Mouse (Mus musculus) heart, embryonic 14.5 days (tissue): ENCODE results near the gene Hibch. TPM values are rescaled to one million over a fixed set of nuclear protein-coding genes. Genes with fewer than 3 reads are reported as not detected.

Source experiments
- ATAC-seq: fragments of 200-750 bp; cut with Nextera tagmentation; 2 replicates; pipeline ENCODE4 v1.8.0; 2017; ENCODE audit warnings: low read depth, moderate TSS enrichment; ENCODE audit not compliant: insufficient number of reproducible peaks, insufficient read depth, low FRiP score
- H3K27ac ChIP-seq, 2 experiments: fragments of 200-500 bp in 1 of 2; fragments of 300-500 bp in 1 of 2; sonication (generic) in 1 of 2; replicated peaks in 1 of 2; 2 replicates each; pipeline ENCODE4 v1.5.1; 2012 to 2014; ENCODE audit warnings: low read depth in 2 of 2, low read length in 2 of 2, control low read depth in 1 of 2, mild to moderate bottlenecking in 1 of 2, mixed read lengths in 1 of 2; ENCODE audit not compliant: control insufficient read depth in 1 of 2, insufficient read depth in 1 of 2
- H3K27me3 ChIP-seq: fragments of 300-500 bp; sonication (generic); 2 replicates; pipeline ENCODE4 v1.6.1; 2014; ENCODE audit warnings: mild to moderate bottlenecking, low read length, control low read depth; ENCODE audit not compliant: control insufficient read depth, insufficient read depth
- H3K36me3 ChIP-seq: fragments of 300-500 bp; sonication (generic); 2 replicates; pipeline ENCODE4 v1.6.1; 2014; ENCODE audit warnings: mild to moderate bottlenecking, control low read depth, low read length, mixed read lengths; ENCODE audit not compliant: control insufficient read depth, insufficient read depth
- H3K4me1 ChIP-seq, 2 experiments: fragments of 200-500 bp in 1 of 2; fragments of 300-500 bp in 1 of 2; sonication (generic) in 1 of 2; 2 replicates each; pipeline ENCODE4 v1.6.1; 2012 to 2014; ENCODE audit warnings: low read length in 2 of 2, control low read depth in 1 of 2, mixed read lengths in 1 of 2; ENCODE audit not compliant: control insufficient read depth in 2 of 2, insufficient read depth in 2 of 2
- H3K4me2 ChIP-seq: fragments of 300-500 bp; sonication (generic); 2 replicates; pipeline ENCODE4 v1.6.1; 2014; ENCODE audit warnings: mild to moderate bottlenecking, low read length
- H3K4me3 ChIP-seq, 2 experiments: fragments of 200-500 bp in 1 of 2; fragments of 300-500 bp in 1 of 2; sonication (generic) in 1 of 2; 2 replicates each; pipeline ENCODE4 v1.5.1; 2012 to 2014; ENCODE audit warnings: low read length in 2 of 2, mild to moderate bottlenecking in 2 of 2, control low read depth in 1 of 2, low read depth in 1 of 2, moderate library complexity in 1 of 2; ENCODE audit not compliant: control insufficient read depth in 1 of 2, insufficient read depth in 1 of 2
- H3K9ac ChIP-seq: fragments of 300-500 bp; sonication (generic); 2 replicates; pipeline ENCODE4 v1.6.1; 2014; ENCODE audit warnings: mild to moderate bottlenecking, low read length
- H3K9me3 ChIP-seq: fragments of 300-500 bp; sonication (generic); 2 replicates; pipeline ENCODE4 v1.6.1; 2016; ENCODE audit warnings: low read length, control low read depth; ENCODE audit not compliant: control insufficient read depth
- WGBS: fragments of 180-500 bp; shearing (Covaris S2); extraction: QIAGEN DNeasy Blood & Tissue Kit; methylation state at CpG from one replicate; pipeline ENCODE4 v1.1.7; 2014; 5-methylcytosine and 5-hydroxymethylcytosine counted together
- polyA plus RNA-seq: library from polyadenylated mRNA; unstranded; fragments of >200 nt; fragmentation: Nextera tagmentation; extraction: Ambion mirVana; gene quantifications from 2 replicates; pipeline ENCODE4 v1.2.1, GENCODE M21; 2014

Hibch gene
- polyA plus RNA-seq, 1 experiment from 2014 or later: 33.0 TPM

DNA sequence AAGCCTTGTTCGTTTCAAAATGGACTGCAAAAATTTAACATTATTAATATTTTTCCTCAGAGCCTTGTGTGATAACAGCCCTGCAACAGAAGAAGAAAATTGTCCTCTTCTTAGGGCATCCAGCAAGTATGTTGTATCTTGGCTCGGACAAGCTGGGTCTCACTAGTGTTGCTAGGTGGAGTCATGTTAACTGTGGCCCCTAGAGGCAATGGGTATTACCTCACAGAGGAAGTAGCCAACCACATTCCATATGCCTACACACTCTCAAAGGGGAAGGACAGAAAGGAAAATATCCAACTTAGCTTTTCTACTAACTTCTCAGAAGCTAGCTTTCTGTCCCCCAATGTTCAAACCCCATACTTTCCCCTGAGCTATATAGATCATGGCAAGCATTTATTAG lies 118.4 kb downstream of the Hibch start:
- H3K9ac ChIP-seq: no peak overlapping the region
- no peaks in the 10 kb centered on the region for H3K4me1 ChIP-seq
- no peak overlapping the region for H3K27ac ChIP-seq
- no peak overlapping the region for H3K4me2 ChIP-seq
- no peak for ATAC-seq
- H3K27me3 ChIP-seq: no peaks in the 10 kb centered on the region
- no peak overlapping the region for H3K4me3 ChIP-seq
- H3K9me3 ChIP-seq: no peaks in the 10 kb centered on the region
- no peaks in the 10 kb centered on the region for H3K36me3 ChIP-seq
- 66% methylated on average over 2 of the region's 2 CpGs for WGBS

DNA sequence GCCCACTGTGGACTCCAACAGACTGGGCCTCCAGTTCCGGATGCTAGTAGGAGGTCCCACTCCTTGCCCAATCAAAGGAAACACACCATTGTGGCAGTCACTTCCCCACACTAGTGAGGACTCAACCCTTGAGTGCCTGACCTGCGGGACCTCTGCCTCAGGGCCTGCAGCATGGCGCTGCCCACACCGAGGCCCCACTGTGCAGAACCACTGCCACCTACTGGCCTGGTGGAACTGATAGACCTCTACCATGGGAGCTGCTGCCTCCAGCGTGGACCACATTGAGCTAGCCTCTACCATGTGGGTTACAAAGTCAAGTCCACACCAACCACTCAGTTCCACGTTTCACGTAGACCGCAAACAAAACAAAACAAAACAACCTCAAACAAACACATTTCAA lies 119.9 kb downstream of the Hibch start:
- Histone ChIP-seq H3K36me3 (no peaks in the 10 kb centered on the region), H3K27me3 (no peaks in the 10 kb centered on the region), H3K9ac (no peak overlapping the region), H3K9me3 (no peaks in the 10 kb centered on the region), H3K4me3 (no peak overlapping the region), H3K27ac (no peak overlapping the region), H3K4me1 (no peaks in the 10 kb centered on the region), H3K4me2 (no peak overlapping the region)
- WGBS: 69% methylated on average over 8 of the region's 8 CpGs
- ATAC-seq: no peak

Other genes with a start within 250 kb of the Hibch start
- 5.6 and 6.3 TPM in 2 replicates for gene Nemp2, start 214.2 kb upstream of the Hibch start, polyA plus RNA-seq
- gene Mfsd6, start 117.5 kb upstream of the Hibch start, polyA plus RNA-seq: 5.3 and 5.7 TPM in 2 replicates
- 13.7 and 14.4 TPM in 2 replicates for gene Inpp1, start 27.2 kb upstream of the Hibch start, polyA plus RNA-seq
- 0.13 and 1.1 TPM in 2 replicates for gene 1700019D03Rik, start 175.2 kb downstream of the Hibch start, polyA plus RNA-seq
- gene Mstn, start 216.7 kb downstream of the Hibch start, polyA plus RNA-seq: 3.9 and 4.0 TPM in 2 replicates